Comparison of ENCODE assay signal across 9 mouse cellular contexts in the genomic region with DNA sequence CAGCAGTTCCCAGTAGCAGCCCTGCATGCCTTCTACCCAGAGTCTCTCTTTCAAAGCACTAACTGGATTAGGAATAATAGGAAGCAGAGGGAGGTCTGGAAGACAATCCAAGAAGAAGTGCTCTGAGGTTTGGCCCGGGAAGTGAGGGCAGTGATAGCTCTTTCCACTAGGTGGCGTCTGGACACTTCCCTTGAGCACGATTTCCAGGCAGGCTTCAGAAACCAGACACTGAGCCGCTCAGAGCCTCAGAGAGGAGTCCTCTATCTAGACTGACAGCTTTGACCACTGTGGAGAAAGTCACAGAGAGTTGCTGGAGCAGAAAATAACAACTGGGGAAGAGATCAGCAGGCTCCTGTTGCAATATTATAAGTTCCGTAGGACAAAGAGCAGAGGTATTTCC. TPM values are rescaled to one million over a fixed set of nuclear protein-coding genes. Genes with fewer than 3 reads are reported as not detected.
DNase-seq lines count a peak whose midpoint lies in the region; ATAC-seq and TF ChIP-seq lines count a peak whose summit lies in the region.
"Had no signal": no experiment of that assay in that cellular context is flagged by ENCODE, and none has a peak within 500 bp of the region (broad histone marks: within the 10 kb centered on the region; RNA-seq: fewer than 3 reads in every experiment).

No protein-coding gene starts in this region.

- no peak overlapping the region for H3K9ac ChIP-seq in kidney, embryonic 15.5 days
- H3K9ac ChIP-seq in liver, adult 2 months (ENCODE audit: low read depth, low read length): no peak overlapping the region
- no peak overlapping the region for H3K9ac ChIP-seq in neural tube, embryonic 11.5 days (ENCODE audit: low read length)
- H3K9ac ChIP-seq in stomach, postnatal 0 days (ENCODE audit: low read length): no peak overlapping the region
- H3K9ac ChIP-seq: embryonic facial prominence, embryonic 15.5 days had no signal

- H3K79me2 ChIP-seq in liver, adult 2 months (ENCODE audit: control insufficient read depth, insufficient read depth, low read length): no peaks in the 10 kb centered on the region

- peaks cover 11% of the 10 kb centered on the region; the same call in 1 of the 2 replicates for H3K27me3 ChIP-seq in kidney, embryonic 15.5 days
- H3K27me3 ChIP-seq in liver, adult 2 months (ENCODE audit: control insufficient read depth, insufficient read depth, low read length): no peaks in the 10 kb centered on the region
- no peaks in the 10 kb centered on the region for H3K27me3 ChIP-seq in neural tube, embryonic 11.5 days (ENCODE audit: control insufficient read depth, insufficient read depth, low read length)
- no peaks in the 10 kb centered on the region for H3K27me3 ChIP-seq in stomach, postnatal 0 days (ENCODE audit: control insufficient read depth, insufficient read depth, low read length)
- H3K27me3 ChIP-seq: embryonic facial prominence, embryonic 15.5 days had no signal

- peak; percentile 91 for TF ChIP-seq CTCF in liver, adult 2 months (IDR thresholded peaks at IDR 0.05; ENCODE audit: low read depth, low read length)
- peak; percentile 91 for TF ChIP-seq CTCF in stomach, postnatal 0 days (IDR thresholded peaks at IDR 0.05; ENCODE audit: low read depth)

- 11% methylated on average over 5 of the region's 5 CpGs for whole genome bisulfite sequencing in kidney, embryonic 15.5 days
- WGBS in liver, adult 2 months: 14% methylated on average over 5 of the region's 5 CpGs
- 10% methylated on average over 5 of the region's 5 CpGs for WGBS in neural tube, embryonic 11.5 days
- WGBS in stomach, postnatal 0 days: 12% methylated on average over 5 of the region's 5 CpGs

- H3K27ac ChIP-seq in kidney, embryonic 15.5 days: no peak overlapping the region
- H3K27ac ChIP-seq in liver, adult 2 months (replicated peaks; ENCODE audit: insufficient read depth, low read depth, low read length): no peak overlapping the region
- H3K27ac ChIP-seq in neural tube, embryonic 11.5 days (ENCODE audit: low read depth, low read length): no peak overlapping the region
- H3K27ac ChIP-seq in stomach, postnatal 0 days (replicated peaks): no peak overlapping the region
- H3K27ac ChIP-seq: embryonic facial prominence, embryonic 15.5 days had no signal

- no peak overlapping the region for H3K4me2 ChIP-seq in kidney, embryonic 15.5 days
- no peak overlapping the region for H3K4me2 ChIP-seq in neural tube, embryonic 11.5 days (ENCODE audit: low read depth)
- H3K4me2 ChIP-seq in stomach, postnatal 0 days (replicated peaks; ENCODE audit: low read depth): no peak overlapping the region
- H3K4me2 ChIP-seq: embryonic facial prominence, embryonic 15.5 days had no signal

- no peaks in the 10 kb centered on the region for H3K4me1 ChIP-seq in kidney, embryonic 15.5 days
- no peaks in the 10 kb centered on the region for H3K4me1 ChIP-seq in liver, adult 2 months (ENCODE audit: control insufficient read depth, insufficient read depth, low read length)
- H3K4me1 ChIP-seq in neural tube, embryonic 11.5 days (ENCODE audit: control insufficient read depth, insufficient read depth, low read length): no peaks in the 10 kb centered on the region
- H3K4me1 ChIP-seq in stomach, postnatal 0 days (replicated peaks; ENCODE audit: control insufficient read depth, insufficient read depth): no peaks in the 10 kb centered on the region
- H3K4me1 ChIP-seq: embryonic facial prominence, embryonic 15.5 days had no signal

- H3K9me3 ChIP-seq in kidney, embryonic 15.5 days (replicated peaks): no peaks in the 10 kb centered on the region
- no peaks in the 10 kb centered on the region for H3K9me3 ChIP-seq in neural tube, embryonic 11.5 days (ENCODE audit: control insufficient read depth, low read length)
- no peaks in the 10 kb centered on the region for H3K9me3 ChIP-seq in stomach, postnatal 0 days (ENCODE audit: control insufficient read depth, low read length)
- H3K9me3 ChIP-seq: embryonic facial prominence, embryonic 15.5 days had no signal

- no peak for TF ChIP-seq EP300 in stomach, postnatal 0 days (optimal IDR thresholded peaks at IDR 0.05)

- peak; percentile 94 for ATAC-seq in granulocyte monocyte progenitor cell, adult 5-6 weeks (replicated peaks; ENCODE audit: poor library complexity, severe bottlenecking)
- 0 out of 2 replicates have a peak, but pooled peaks have one; percentile 49 for ATAC-seq in kidney, embryonic 15.5 days (replicated peaks; ENCODE audit: low FRiP score)
- peak; percentile 75 for ATAC-seq in neural tube, embryonic 11.5 days (ENCODE audit: insufficient read depth, low FRiP score, low TSS enrichment)
- peak; percentile 68; the same call in 1 of the 2 replicates for ATAC-seq in stomach, postnatal 0 days (ENCODE audit: low FRiP score, low TSS enrichment)

- H3K4me3 ChIP-seq in kidney, embryonic 15.5 days (replicated peaks): no peak overlapping the region
- no peak overlapping the region for H3K4me3 ChIP-seq in liver, adult 2 months (ENCODE audit: insufficient read depth, low read depth, low read length)
- H3K4me3 ChIP-seq in neural tube, embryonic 11.5 days (ENCODE audit: low read depth, low read length): no peak overlapping the region
- no peak overlapping the region for H3K4me3 ChIP-seq in stomach, postnatal 0 days (ENCODE audit: low read depth, low read length)
- H3K4me3 ChIP-seq: embryonic facial prominence, embryonic 15.5 days had no signal

- no peak for TF ChIP-seq POLR2A in liver, adult 2 months (IDR thresholded peaks at IDR 0.05; ENCODE audit: extremely low read depth, insufficient read depth, low read length)

- no peaks in the 10 kb centered on the region for H3K36me3 ChIP-seq in kidney, embryonic 15.5 days
- H3K36me3 ChIP-seq in liver, adult 2 months (ENCODE audit: control insufficient read depth, insufficient read depth, low read length): no peaks in the 10 kb centered on the region
- no peaks in the 10 kb centered on the region for H3K36me3 ChIP-seq in neural tube, embryonic 11.5 days (ENCODE audit: control insufficient read depth, insufficient read depth, low read length)
- no peaks in the 10 kb centered on the region for H3K36me3 ChIP-seq in stomach, postnatal 0 days (ENCODE audit: control insufficient read depth, insufficient read depth, low read length)
- H3K36me3 ChIP-seq: embryonic facial prominence, embryonic 15.5 days had no signal

- peak; percentile 63 to 64 for DNase-seq in B cell, adult 2 months
- DNase-seq in adrenal gland, adult 8-10 months: peak; percentile 42
- peak; percentile 64 for DNase-seq in embryo, embryonic 11.5 days (ENCODE audit: low read depth, low spot score)
- DNase-seq in liver, adult 2 months (ENCODE audit: extremely low read depth, low read depth, low spot score): peak; percentile 47
- peak; percentile 81 for DNase-seq in neural tube, embryonic 11.5 days (ENCODE audit: low spot score)
- peak; percentile 62 for DNase-seq in stomach, postnatal 0 days (ENCODE audit: low spot score)

RNA-seq across cellular contexts. Expression of a gene that starts 5.8 kb away (rescaled TPM):
- total RNA-seq in adrenal gland, adult 8-10 months (2022): under 1 TPM; 0.52 to 0.92 (median 0.84) TPM
- not detected in 2 replicates for total RNA-seq in granulocyte monocyte progenitor cell, adult 5-6 weeks (2014; fragmentation: Nextera tagmentation)
- not detected in 2 replicates for total RNA-seq in granulocyte monocyte progenitor cell, adult 5-6 weeks (2017)
- polyA plus RNA-seq in kidney, embryonic 15.5 days (2015; fragmentation: Nextera tagmentation; extraction: Ambion mirVana): 0.51 and 0.65 TPM in 2 replicates
- not detected in 2 replicates for total RNA-seq in liver, adult 2 months (2014; rRNA removed)
- not detected in 2 replicates for polyA plus RNA-seq in liver, adult 2 months (2012; rRNA removed)
- not detected in 2 replicates for polyA plus RNA-seq in neural tube, embryonic 11.5 days (2014; fragmentation: Nextera tagmentation; extraction: Ambion mirVana)
- polyA plus RNA-seq in stomach, postnatal 0 days (2015; fragmentation: Nextera tagmentation; extraction: Ambion mirVana): 0.21 TPM in 1 of 2 replicates, not detected in the other

RNA-seq across cellular contexts. Expression of a gene that starts 40.6 kb away (rescaled TPM):
- total RNA-seq in adrenal gland, adult 8-10 months (2022): 10 to 100 TPM; 14.9 to 17.3 (median 15.8) TPM
- total RNA-seq in granulocyte monocyte progenitor cell, adult 5-6 weeks (2014; fragmentation: Nextera tagmentation): 30.8 and 35.3 TPM in 2 replicates
- 55.1 and 67.3 TPM in 2 replicates for total RNA-seq in granulocyte monocyte progenitor cell, adult 5-6 weeks (2017)
- polyA plus RNA-seq in kidney, embryonic 15.5 days (2015; fragmentation: Nextera tagmentation; extraction: Ambion mirVana): 56.8 and 63.9 TPM in 2 replicates
- 8.3 and 11.7 TPM in 2 replicates for total RNA-seq in liver, adult 2 months (2014; rRNA removed)
- 23.8 and 25.9 TPM in 2 replicates for polyA plus RNA-seq in liver, adult 2 months (2012; rRNA removed)
- 40.8 and 49.2 TPM in 2 replicates for polyA plus RNA-seq in neural tube, embryonic 11.5 days (2014; fragmentation: Nextera tagmentation; extraction: Ambion mirVana)
- 40.9 and 44.9 TPM in 2 replicates for polyA plus RNA-seq in stomach, postnatal 0 days (2015; fragmentation: Nextera tagmentation; extraction: Ambion mirVana)
